Mouse (Mus musculus) subcutaneous adipose tissue, adult 2 months (tissue): ENCODE results near the gene Hist1h2ap. TPM values are rescaled to one million over a fixed set of nuclear protein-coding genes. Genes with fewer than 3 reads are reported as not detected.

Source experiments
- polyA plus RNA-seq: library from polyadenylated mRNA; depleted of rRNA; stranded (reverse); fragments of >200 nt; gene quantifications from 2 replicates; pipeline ENCODE4 v1.2.3, GENCODE M21; 2012; ENCODE audit warnings: low replicate concordance; rRNA removed

Hist1h2ap gene
- 10.9 and 185 TPM in 2 replicates for polyA plus RNA-seq

GRCm38 (mm10) chr13:21833461-21833860 lies at the start of gene Hist1h2ap, which contains the start of gene Hist1h2br:
Gene Hist1h2ap (minus strand): TSS chr13:21833507.
Gene Hist1h2br (plus strand): TSS chr13:21833743.

GRCm38 (mm10) chr13:21831418-21832394 lies 1.6 kb downstream of the Hist1h2ap start, which contains the start of gene Hist1h4n:
Gene Hist1h4n (minus strand): TSS chr13:21832196.

GRCm38 (mm10) chr13:21811539-21811938 lies 21.8 kb downstream of the Hist1h2ap start, which contains the start of gene Hist1h4m:
Gene Hist1h4m (plus strand): TSS chr13:21811746.

GRCm38 (mm10) chr13:21810073-21810472 lies 23.2 kb downstream of the Hist1h2ap start, which contains the start of the genes Hist1h2bq and Hist1h2ao:
Gene Hist1h2bq (minus strand): TSS chr13:21810197.
Gene Hist1h2ao (plus strand): TSS chr13:21810465.

GRCm38 (mm10) chr13:21786899-21787629 lies 46.2 kb downstream of the Hist1h2ap start, which contains the start of the genes Hist1h2an and Hist1h2bp:
Gene Hist1h2an (minus strand): TSS chr13:21787218.
Gene Hist1h2bp (plus strand): TSS chr13:21787461.

GRCm38 (mm10) chr13:21783255-21783617 lies 50.1 kb downstream of the Hist1h2ap start, which contains the start of gene Hist1h3i:
Gene Hist1h3i (minus strand): TSS chr13:21783370.

Other genes with a start within 250 kb of the Hist1h2ap start
- not detected in 2 replicates for gene Olfr1362, start 219.5 kb downstream of the Hist1h2ap start, polyA plus RNA-seq
- 0.04 TPM in 1 of 2 replicates, not detected in the other for gene Olfr11, start 191.0 kb downstream of the Hist1h2ap start, polyA plus RNA-seq
- not detected in 2 replicates for gene Olfr1361, start 170.1 kb downstream of the Hist1h2ap start, polyA plus RNA-seq
- not detected in 2 replicates for gene Olfr1360, start 156.1 kb downstream of the Hist1h2ap start, polyA plus RNA-seq
- not detected in 2 replicates for gene Olfr1359, start 135.4 kb downstream of the Hist1h2ap start, polyA plus RNA-seq
- gene Hist1h2bl, start 117.4 kb downstream of the Hist1h2ap start, polyA plus RNA-seq, result 2.6 and 3.2 TPM in 2 replicates
- 1.7 and 10.5 TPM in 2 replicates for gene Hist1h2ai, start 117.1 kb downstream of the Hist1h2ap start, polyA plus RNA-seq
- 2.7 and 33.5 TPM in 2 replicates for gene Hist1h3h, start 115.8 kb downstream of the Hist1h2ap start, polyA plus RNA-seq
- gene Hist1h2bm, start 111.5 kb downstream of the Hist1h2ap start, polyA plus RNA-seq, result 0.42 and 2.3 TPM in 2 replicates
- gene Hist1h4j, start 98.4 kb downstream of the Hist1h2ap start, polyA plus RNA-seq, result 0.50 and 4.8 TPM in 2 replicates
- gene Hist1h4k, start 83.0 kb downstream of the Hist1h2ap start, polyA plus RNA-seq, result 2.1 and 39.6 TPM in 2 replicates
- gene Hist1h2ak, start 79.7 kb downstream of the Hist1h2ap start, polyA plus RNA-seq, result 9.2 TPM in 1 of 2 replicates, not detected in the other
- gene Hist1h2bn, start 79.4 kb downstream of the Hist1h2ap start, polyA plus RNA-seq, result 5.6 and 6.6 TPM in 2 replicates
- gene Hist1h1b, start 52.9 kb downstream of the Hist1h2ap start, polyA plus RNA-seq, result 0.23 and 1.3 TPM in 2 replicates
- 0.97 and 14.0 TPM in 2 replicates for gene Hist1h3i, start 50.1 kb downstream of the Hist1h2ap start, polyA plus RNA-seq
- gene Hist1h2an, start 46.3 kb downstream of the Hist1h2ap start, polyA plus RNA-seq, result 1.2 and 8.9 TPM in 2 replicates
- 1.2 and 1.7 TPM in 2 replicates for gene Hist1h2bp, start 46.0 kb downstream of the Hist1h2ap start, polyA plus RNA-seq
- gene Hist1h2bq, start 23.3 kb downstream of the Hist1h2ap start, polyA plus RNA-seq, result 7.2 and 42.8 TPM in 2 replicates
- gene Hist1h2ao, start 23.0 kb downstream of the Hist1h2ap start, polyA plus RNA-seq, result not detected in 2 replicates
- gene Hist1h4m, start 21.8 kb downstream of the Hist1h2ap start, polyA plus RNA-seq, result not detected in 2 replicates
- 8.8 and 27.8 TPM in 2 replicates for gene Hist1h4n, start 1.3 kb downstream of the Hist1h2ap start, polyA plus RNA-seq
- gene Hist1h2br, start 236 bp upstream of the Hist1h2ap start, polyA plus RNA-seq, result 2.6 and 36.8 TPM in 2 replicates
- 0.59 and 3.6 TPM in 2 replicates for gene Zfp184, start 111.6 kb upstream of the Hist1h2ap start, polyA plus RNA-seq
- not detected in 2 replicates for gene Pom121l2, start 147.7 kb upstream of the Hist1h2ap start, polyA plus RNA-seq
- 1.0 TPM in 1 of 2 replicates, not detected in the other for gene Prss16, start 176.2 kb upstream of the Hist1h2ap start, polyA plus RNA-seq
- 0.80 and 14.4 TPM in 2 replicates for gene Hist1h2ah, start 202.1 kb upstream of the Hist1h2ap start, polyA plus RNA-seq
- 2.3 and 12.2 TPM in 2 replicates for gene Hist1h2bk, start 202.4 kb upstream of the Hist1h2ap start, polyA plus RNA-seq
- 11.9 and 12.9 TPM in 2 replicates for gene Hist1h4i, start 207.9 kb upstream of the Hist1h2ap start, polyA plus RNA-seq
- gene Hist1h2ag, start 209.4 kb upstream of the Hist1h2ap start, polyA plus RNA-seq, result 3.7 TPM in 1 of 2 replicates, not detected in the other
- gene Hist1h2bj, start 209.7 kb upstream of the Hist1h2ap start, polyA plus RNA-seq, result 4.6 and 8.5 TPM in 2 replicates